Mouse (Mus musculus) embryonic fibroblast, embryonic 13.5 days (primary cell): ENCODE results near the gene Gp9.

Experiments used
- CTCF ChIP-seq: IDR thresholded peaks from 2 replicates; pipeline ENCODE4 v1.5.1; 2011; ENCODE audit warnings: mild to moderate bottlenecking, control low read depth, low read length, moderate library complexity, borderline replicate concordance; ENCODE audit not compliant: insufficient read depth
- POLR2A ChIP-seq: IDR thresholded peaks from 2 replicates; pipeline ENCODE4 v1.6.1; 2011; ENCODE audit warnings: low read depth, mild to moderate bottlenecking, control low read depth, low read length, moderate library complexity

- TF ChIP-seq CTCF = no peak
- no peak for TF ChIP-seq POLR2A
Measured at GRCm38 (mm10) chr6:87791826-87792225, 14.0 kb downstream of the Gp9 start.
